Mouse (Mus musculus) effector memory CD4-positive, alpha-beta T cell, adult 5 months (primary cell): ENCODE results near the gene Prdm4. TPM values are rescaled to one million over a fixed set of nuclear protein-coding genes. Genes with fewer than 3 reads are reported as not detected.

Experiments used
- polyA plus RNA-seq: library from polyadenylated mRNA; unstranded; fragments of 100-300 nt; shearing (Covaris generic); gene quantifications from one replicate; pipeline ENCODE4 v1.2.1, GENCODE M21; 2017

Prdm4 gene
- polyA plus RNA-seq: 29.3 TPM

GRCm38 (mm10) chr10:85916498-85917309 is at the start of gene Prdm4:
Gene Prdm4 (minus strand): TSS chr10:85917142.

GRCm38 (mm10) chr10:85957464-85957950 is 40.6 kb upstream of the Prdm4 start, which contains the start of gene Rtcb:
Gene Rtcb (minus strand): TSS chr10:85957823.

GRCm38 (mm10) chr10:85927676-85928445 is 10.9 kb upstream of the Prdm4 start, which contains the start of gene Ascl4:
Gene Ascl4 (plus strand): TSS chr10:85927681.

Other genes with a start within 250 kb of the Prdm4 start
- gene Pwp1, start 87.6 kb downstream of the Prdm4 start, polyA plus RNA-seq: 44.7 TPM
- gene Ascl4, start 10.5 kb upstream of the Prdm4 start, polyA plus RNA-seq: not detected
- gene Rtcb, start 40.7 kb upstream of the Prdm4 start, polyA plus RNA-seq: 72.3 TPM
- not detected for gene Bpifc, start 94.8 kb upstream of the Prdm4 start, polyA plus RNA-seq
- 50.1 TPM for gene Fbxo7, start 104.8 kb upstream of the Prdm4 start, polyA plus RNA-seq